Mouse (Mus musculus): ENCODE measurements at regions not wholly inside any gene's neighbourhood (a gene's known extent, or its start where the extent isn't known, plus 50 kb on each side); places are given as distances from the start of the nearest gene placed in this dataset.

GRCm38 (mm10) chrX:11861119-11861708 is 298.9 kb downstream of the Bcor start:
- H3K4me1 ChIP-seq (ENCODE audit: control insufficient read depth, insufficient read depth, low read length), result peaks cover 10% of the 10 kb centered on the region; the same call in 1 of the 2 replicates
- 55% methylated on average over 11 of the region's 11 CpGs for WGBS

GRCm38 (mm10) chrX:11861892-11862291 is 298.3 kb downstream of the Bcor start:
- H3K4me1 ChIP-seq (ENCODE audit: control insufficient read depth, insufficient read depth, low read length), result peaks cover 10% of the 10 kb centered on the region; the same call in 1 of the 2 replicates
- H3K27ac ChIP-seq (ENCODE audit: insufficient read depth, low read depth, low read length), result no peak overlapping the region
- TF ChIP-seq CTCF (IDR thresholded peaks at IDR 0.05; ENCODE audit: insufficient read depth, low read depth, low read length) (no peak), POLR2A (IDR thresholded peaks at IDR 0.05; ENCODE audit: insufficient read depth, low read depth, low read length) (no peak)
- 61% methylated on average over 8 of the region's 8 CpGs for WGBS
- no peak overlapping the region for H3K4me3 ChIP-seq (ENCODE audit: insufficient read depth, low read depth, low read length)

More at GRCm38 (mm10) chrX:11861119-11861708, 298.9 kb downstream of the Bcor start:
- TF ChIP-seq POLR2A (IDR thresholded peaks at IDR 0.05; ENCODE audit: insufficient read depth, low read depth, low read length) (no peak), CTCF (IDR thresholded peaks at IDR 0.05; ENCODE audit: insufficient read depth, low read depth, low read length) (no peak)
- no peak overlapping the region for H3K4me3 ChIP-seq (ENCODE audit: insufficient read depth, low read depth, low read length)
- H3K27ac ChIP-seq (ENCODE audit: insufficient read depth, low read depth, low read length), result no peak overlapping the region

DNA sequence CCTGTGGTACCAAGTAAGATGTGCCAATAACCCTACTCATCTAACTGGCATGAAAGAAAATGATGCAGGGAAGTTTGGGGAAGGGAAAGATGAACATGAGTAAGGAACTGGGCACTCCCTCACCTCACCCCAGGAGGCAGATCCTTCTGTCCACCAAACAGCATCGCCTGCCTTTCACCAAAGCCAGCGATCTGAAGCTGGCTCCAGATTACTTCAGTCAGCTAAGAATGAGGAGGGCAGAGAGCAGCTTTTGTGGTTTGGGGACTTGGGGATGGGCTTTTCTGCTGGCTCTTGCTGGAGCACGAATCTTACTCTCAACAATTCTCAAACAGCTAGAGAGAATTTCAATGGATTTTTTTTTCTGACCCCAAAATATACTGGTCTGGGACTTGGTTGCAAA is 297.0 kb downstream of the Bcor start:
- no peak for TF ChIP-seq CTCF (IDR thresholded peaks at IDR 0.05; ENCODE audit: insufficient read depth, low read depth, low read length)
- TF ChIP-seq POLR2A (IDR thresholded peaks at IDR 0.05; ENCODE audit: insufficient read depth, low read depth, low read length), result no peak
- peaks cover 10% of the 10 kb centered on the region; the same call in 1 of the 2 replicates for H3K4me1 ChIP-seq (ENCODE audit: control insufficient read depth, insufficient read depth, low read length)
- 63% methylated on average over 3 of the region's 3 CpGs for WGBS

GRCm38 (mm10) chrX:11873913-11874312 is 286.2 kb downstream of the Bcor start:
- H3K27ac ChIP-seq (ENCODE audit: insufficient read depth, low read depth, low read length), result no peak overlapping the region
- TF ChIP-seq POLR2A (IDR thresholded peaks at IDR 0.05; ENCODE audit: insufficient read depth, low read depth, low read length), result no peak
- no peak for TF ChIP-seq CTCF (IDR thresholded peaks at IDR 0.05; ENCODE audit: insufficient read depth, low read depth, low read length)
- no peak overlapping the region for H3K4me3 ChIP-seq (ENCODE audit: insufficient read depth, low read depth, low read length)
- H3K4me1 ChIP-seq (ENCODE audit: control insufficient read depth, insufficient read depth, low read length), result no peaks in the 10 kb centered on the region
- WGBS, result 90% methylated on average over 6 of the region's 6 CpGs

More for the DNA sequence above, 297.0 kb downstream of the Bcor start:
- H3K4me3 ChIP-seq (ENCODE audit: insufficient read depth, low read depth, low read length), result no peak overlapping the region
- no peak overlapping the region for H3K27ac ChIP-seq (ENCODE audit: insufficient read depth, low read depth, low read length)

- WGBS, result 81% methylated on average over 7 of the region's 7 CpGs
- Histone ChIP-seq H3K4me1 (ENCODE audit: control insufficient read depth, insufficient read depth, low read length) (no peaks in the 10 kb centered on the region; the same call in 1 of the 2 replicates), H3K27ac (ENCODE audit: insufficient read depth, low read depth, low read length) (no peak overlapping the region), H3K4me3 (ENCODE audit: insufficient read depth, low read depth, low read length) (no peak overlapping the region)
- TF ChIP-seq CTCF (IDR thresholded peaks at IDR 0.05; ENCODE audit: insufficient read depth, low read depth, low read length) (no peak), POLR2A (IDR thresholded peaks at IDR 0.05; ENCODE audit: insufficient read depth, low read depth, low read length) (no peak)
Observed at GRCm38 (mm10) chrX:11876636-11877035, 283.5 kb downstream of the Bcor start.

- no peak overlapping the region for H3K4me3 ChIP-seq (ENCODE audit: insufficient read depth, low read depth, low read length)
- 69% methylated on average over 8 of the region's 8 CpGs for WGBS
- H3K4me1 ChIP-seq (ENCODE audit: control insufficient read depth, insufficient read depth, low read length), result no peaks in the 10 kb centered on the region; the same call in 1 of the 2 replicates
- TF ChIP-seq POLR2A (IDR thresholded peaks at IDR 0.05; ENCODE audit: insufficient read depth, low read depth, low read length), result no peak
- no peak for TF ChIP-seq CTCF (IDR thresholded peaks at IDR 0.05; ENCODE audit: insufficient read depth, low read depth, low read length)
- no peak overlapping the region for H3K27ac ChIP-seq (ENCODE audit: insufficient read depth, low read depth, low read length)
Observed at GRCm38 (mm10) chrX:11878028-11878427, 282.1 kb downstream of the Bcor start.

- Histone ChIP-seq H3K4me1 (ENCODE audit: control insufficient read depth, insufficient read depth, low read length) (no peaks in the 10 kb centered on the region; the same call in 1 of the 2 replicates), H3K4me3 (ENCODE audit: insufficient read depth, low read depth, low read length) (no peak overlapping the region), H3K27ac (ENCODE audit: insufficient read depth, low read depth, low read length) (no peak overlapping the region)
- TF ChIP-seq CTCF (IDR thresholded peaks at IDR 0.05; ENCODE audit: insufficient read depth, low read depth, low read length) (no peak), POLR2A (IDR thresholded peaks at IDR 0.05; ENCODE audit: insufficient read depth, low read depth, low read length) (no peak)
- 89% methylated on average over 1 of the region's 1 CpGs for WGBS
Observed at GRCm38 (mm10) chrX:11880972-11881371, 279.2 kb downstream of the Bcor start.

DNA sequence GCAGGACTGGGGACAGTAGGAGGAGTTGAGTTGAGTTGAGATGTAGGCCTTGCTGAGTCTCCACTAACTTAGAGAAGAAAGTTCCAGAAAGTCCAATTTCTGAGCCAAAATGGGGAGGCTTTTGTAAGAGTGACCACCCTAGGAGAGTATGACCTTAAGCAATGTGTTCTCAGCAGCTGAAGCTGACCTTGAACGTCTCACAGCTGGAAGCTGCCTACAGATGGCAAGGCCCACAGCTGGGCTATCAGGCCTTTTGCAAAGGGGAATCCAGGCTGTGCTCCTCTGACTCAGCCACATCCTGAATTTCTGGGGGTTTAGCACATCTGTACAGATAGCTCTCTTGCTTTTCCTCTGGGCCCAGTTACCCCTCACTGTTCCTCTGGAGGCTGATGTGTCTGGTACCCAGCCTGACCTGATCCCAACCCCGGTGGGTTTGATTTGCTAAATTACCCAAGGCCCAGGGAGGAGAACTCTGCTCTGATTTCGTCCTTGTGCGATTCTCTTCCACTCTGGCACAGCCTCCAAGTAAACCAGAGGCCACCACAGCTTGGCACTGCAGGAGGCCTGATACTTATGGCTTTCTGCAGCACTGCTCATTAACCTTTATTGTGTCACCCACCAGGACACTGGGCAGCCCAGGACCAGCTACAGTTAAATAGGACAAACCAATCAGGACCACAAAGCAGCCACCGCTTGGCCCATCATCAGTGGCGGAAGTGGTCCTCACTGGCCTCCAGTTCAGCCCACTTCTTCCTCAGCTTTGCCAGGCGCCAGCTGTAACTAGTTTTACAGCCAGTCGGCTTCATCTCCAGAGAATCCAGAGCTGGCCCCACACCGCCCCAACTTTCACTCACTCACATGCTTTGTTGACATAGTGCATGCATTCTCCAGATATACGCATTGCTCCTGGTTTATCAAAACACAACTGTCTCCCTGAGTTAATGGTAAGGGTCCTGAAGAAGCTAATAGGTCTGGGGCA is 276.1 kb downstream of the Bcor start:
- Histone ChIP-seq H3K4me1 (ENCODE audit: control insufficient read depth, insufficient read depth, low read length) (peaks cover 2% of the 10 kb centered on the region; the same call in 1 of the 2 replicates), H3K4me3 (ENCODE audit: insufficient read depth, low read depth, low read length) (no peak overlapping the region), H3K27ac (ENCODE audit: insufficient read depth, low read depth, low read length) (no peak overlapping the region)
- 76% methylated on average over 10 of the region's 10 CpGs for WGBS
- TF ChIP-seq POLR2A (IDR thresholded peaks at IDR 0.05; ENCODE audit: insufficient read depth, low read depth, low read length) (no peak), CTCF (IDR thresholded peaks at IDR 0.05; ENCODE audit: insufficient read depth, low read depth, low read length) (no peak)

- WGBS, result 89% methylated on average over 5 of the region's 5 CpGs
- TF ChIP-seq CTCF (IDR thresholded peaks at IDR 0.05; ENCODE audit: insufficient read depth, low read depth, low read length), result no peak
- TF ChIP-seq POLR2A (IDR thresholded peaks at IDR 0.05; ENCODE audit: insufficient read depth, low read depth, low read length), result no peak
- H3K4me1 ChIP-seq (ENCODE audit: control insufficient read depth, insufficient read depth, low read length), result peaks cover 5% of the 10 kb centered on the region
- no peak overlapping the region for H3K4me3 ChIP-seq (ENCODE audit: insufficient read depth, low read depth, low read length)
- no peak overlapping the region for H3K27ac ChIP-seq (ENCODE audit: insufficient read depth, low read depth, low read length)
Observed at GRCm38 (mm10) chrX:11892396-11892795, 267.8 kb downstream of the Bcor start.
